Mouse (Mus musculus) splenic B cell, adult 2 months (primary cell): ENCODE results near the gene Cep95.

ENCODE experiments used
- DNase-seq: peaks from one replicate; pipeline ENCODE4 v3.0.0-alpha.2; 2011; ENCODE audit warnings: low read depth, low spot score
- H3K27me3 ChIP-seq: 2 replicates; pipeline ENCODE4 v1.6.1; 2012; ENCODE audit warnings: mild to moderate bottlenecking, low read length, moderate library complexity, mixed read lengths; ENCODE audit not compliant: control insufficient read depth, poor library complexity, insufficient read depth, severe bottlenecking
- H3K36me3 ChIP-seq: 2 replicates; pipeline ENCODE4 v1.6.1; 2012; ENCODE audit warnings: mild to moderate bottlenecking, low read length, moderate library complexity, mixed read lengths; ENCODE audit not compliant: control insufficient read depth, poor library complexity, insufficient read depth, severe bottlenecking

Cep95 gene

DNA sequence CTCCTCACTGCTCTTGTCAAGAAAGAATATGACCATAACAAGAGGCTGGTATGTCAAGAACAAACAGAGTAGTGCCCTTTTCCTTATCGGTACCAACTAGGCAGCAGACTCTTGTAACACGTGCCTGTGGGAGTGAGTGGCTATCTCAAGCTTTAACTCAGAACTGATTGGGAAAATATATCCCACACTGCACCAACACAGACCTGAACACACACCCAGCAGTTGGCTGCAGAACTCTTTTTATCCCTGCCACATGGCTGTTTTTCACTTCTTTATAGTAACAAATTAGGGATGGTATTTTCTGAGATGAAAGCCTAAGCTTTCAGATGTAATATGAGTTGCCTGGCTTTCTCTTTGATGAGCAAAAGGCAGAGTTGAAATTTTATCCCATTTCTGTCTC is 26.7 kb downstream of the Cep95 start:
- DNase-seq, result no peak
- Histone ChIP-seq H3K27me3 (no peaks in the 10 kb centered on the region), H3K36me3 (peaks cover 12% of the 10 kb centered on the region)

DNA sequence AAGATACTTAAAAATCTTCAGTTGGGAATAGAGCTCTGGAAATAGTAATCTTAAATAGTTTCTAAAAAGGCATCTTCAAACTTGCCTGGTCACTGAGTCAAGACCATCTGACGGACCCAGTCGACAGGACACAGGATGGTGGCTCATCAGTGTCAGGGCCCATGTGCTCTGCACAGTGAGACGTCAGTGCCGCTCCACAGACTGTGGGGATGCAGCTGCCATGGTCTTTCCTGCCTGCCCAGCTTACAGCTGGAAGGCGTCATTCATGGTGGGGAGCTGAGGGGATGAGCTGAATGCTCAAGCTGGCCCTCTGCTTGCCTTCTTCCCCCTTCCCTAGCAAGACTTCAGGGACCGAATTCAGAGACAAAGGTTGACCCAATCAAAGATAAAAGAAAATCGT is 27.3 kb downstream of the Cep95 start:
- DNase-seq, result no peak
- H3K36me3 ChIP-seq, result peaks cover 12% of the 10 kb centered on the region
- no peaks in the 10 kb centered on the region for H3K27me3 ChIP-seq

DNA sequence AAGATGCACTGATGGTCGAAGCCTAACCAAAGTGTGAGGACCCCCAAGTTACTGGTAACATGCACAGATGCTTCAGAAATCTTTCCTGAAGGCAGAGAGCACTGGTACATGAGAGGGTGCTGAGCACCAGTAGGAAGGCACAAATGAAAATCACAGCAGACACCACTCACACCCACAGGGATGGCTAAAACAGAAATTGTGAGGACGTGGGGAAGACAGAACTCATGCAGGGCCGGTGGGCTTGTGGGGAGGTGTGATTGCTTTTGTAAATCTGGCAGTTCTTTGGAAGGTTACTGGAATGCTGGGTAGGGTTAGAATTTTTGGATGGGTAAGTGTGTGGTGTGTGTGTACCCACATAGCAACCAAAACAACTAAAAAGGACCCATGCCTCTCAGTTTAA is 28.1 kb downstream of the Cep95 start:
- H3K36me3 ChIP-seq, result peaks cover 12% of the 10 kb centered on the region
- no peak for DNase-seq
- no peaks in the 10 kb centered on the region for H3K27me3 ChIP-seq

DNA sequence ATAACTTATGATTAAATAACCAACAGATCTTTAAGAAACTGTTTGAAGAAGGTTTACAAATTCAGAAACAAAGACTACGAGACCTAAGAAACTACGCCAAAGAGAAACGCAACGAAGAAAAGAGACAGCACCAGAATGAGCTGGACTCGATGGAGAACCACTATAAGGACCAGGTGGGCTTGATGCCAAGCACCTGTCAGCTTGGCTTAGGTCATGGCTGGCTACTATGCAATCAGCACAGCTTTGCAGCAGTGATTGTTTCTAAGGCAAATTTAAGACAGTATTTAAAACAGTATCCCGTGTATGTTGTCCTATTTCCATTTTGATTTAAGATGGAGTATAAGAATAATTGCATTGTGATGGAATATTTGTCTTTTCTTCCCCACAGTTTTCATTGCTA is 28.8 kb downstream of the Cep95 start:
- Histone ChIP-seq H3K36me3 (peaks cover 10% of the 10 kb centered on the region), H3K27me3 (no peaks in the 10 kb centered on the region)
- no peak for DNase-seq

DNA sequence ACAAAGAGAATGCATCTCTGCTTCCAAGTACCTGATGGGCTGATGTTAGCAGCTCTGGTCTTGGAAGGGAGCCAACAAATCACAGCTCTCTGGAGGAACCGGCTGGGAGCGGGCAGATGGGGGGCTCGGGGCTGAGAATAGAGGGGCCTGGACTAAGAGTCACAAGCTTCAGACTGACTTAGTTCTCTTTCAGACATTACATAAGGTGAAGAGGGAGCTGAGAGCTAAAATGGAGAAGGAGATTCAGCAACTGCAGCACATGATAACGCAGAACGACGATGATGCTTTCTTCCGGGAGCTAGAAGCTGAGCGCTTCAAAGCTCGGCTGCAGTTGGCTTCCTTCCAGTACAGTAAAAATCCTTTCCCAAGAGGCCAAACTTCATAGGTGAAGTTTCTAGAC is 29.3 kb downstream of the Cep95 start:
- H3K36me3 ChIP-seq, result peaks cover 10% of the 10 kb centered on the region
- no peak for DNase-seq
- no peaks in the 10 kb centered on the region for H3K27me3 ChIP-seq

DNA sequence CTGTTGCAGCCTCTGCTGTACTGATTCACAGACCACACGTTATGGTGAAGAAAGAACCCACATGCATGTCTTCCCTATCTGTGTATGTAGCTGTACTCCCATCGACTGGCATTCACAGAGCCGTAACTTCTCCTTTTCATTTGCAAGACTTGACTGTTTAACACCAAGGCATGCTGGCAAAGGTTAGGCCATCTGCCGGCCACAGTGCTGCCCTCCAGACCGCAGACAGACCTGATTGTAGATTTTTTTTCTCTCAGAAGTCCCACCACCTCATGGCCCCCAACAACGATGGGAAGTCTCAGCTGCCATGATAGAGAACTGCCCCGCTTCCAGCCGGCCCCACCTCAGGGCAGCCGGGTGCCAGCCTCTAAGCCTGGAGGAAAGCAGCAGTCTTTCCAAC is 30.5 kb downstream of the Cep95 start:
- no peaks in the 10 kb centered on the region for H3K27me3 ChIP-seq

DNA sequence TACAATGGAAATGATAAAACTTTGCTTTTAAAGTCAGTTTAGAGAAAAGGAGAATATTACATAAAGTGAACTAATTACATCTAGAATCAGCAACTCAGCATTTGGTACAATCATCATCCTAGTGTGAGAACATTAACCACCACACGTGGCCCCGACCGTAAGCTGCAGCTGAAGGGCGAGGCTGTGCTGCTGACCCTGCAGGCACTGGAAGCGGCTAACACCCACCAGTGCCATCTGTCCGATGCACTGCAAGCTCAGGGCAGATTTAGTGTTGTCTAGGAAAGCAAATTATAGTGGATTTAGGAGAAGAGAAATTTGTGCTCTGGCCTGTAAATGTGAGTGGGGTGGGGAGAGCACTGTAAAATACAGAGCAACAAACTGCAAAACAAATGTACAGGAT is 31.2 kb downstream of the Cep95 start:
- Histone ChIP-seq H3K36me3 (peaks cover 8% of the 10 kb centered on the region), H3K27me3 (no peaks in the 10 kb centered on the region)
- DNase-seq, result no peak

More for the DNA sequence above, 30.5 kb downstream of the Cep95 start:
- peaks cover 9% of the 10 kb centered on the region for H3K36me3 ChIP-seq
- peak; percentile 3 for DNase-seq

DNA sequence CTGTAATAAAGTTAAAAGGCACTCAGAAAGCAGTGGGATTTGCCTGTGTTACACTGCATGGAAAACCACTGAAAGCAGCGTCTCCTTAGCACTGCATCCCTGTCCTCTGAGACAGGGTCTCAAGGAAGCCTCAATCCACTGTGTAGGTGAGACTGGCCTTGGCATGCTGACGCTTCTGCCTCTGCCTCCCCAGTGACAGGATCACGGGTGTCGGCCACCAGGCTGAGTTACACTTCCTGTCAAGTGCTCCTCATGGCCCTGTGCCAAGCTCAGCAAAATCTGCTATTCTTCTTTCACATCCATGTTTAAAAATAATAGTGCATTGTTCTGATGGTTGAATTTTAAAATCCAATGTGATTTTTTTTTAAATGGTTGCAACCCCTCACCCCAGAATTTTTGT is 31.9 kb downstream of the Cep95 start:
- peaks cover 10% of the 10 kb centered on the region for H3K36me3 ChIP-seq
- no peaks in the 10 kb centered on the region for H3K27me3 ChIP-seq
- DNase-seq, result peak; percentile 48

DNA sequence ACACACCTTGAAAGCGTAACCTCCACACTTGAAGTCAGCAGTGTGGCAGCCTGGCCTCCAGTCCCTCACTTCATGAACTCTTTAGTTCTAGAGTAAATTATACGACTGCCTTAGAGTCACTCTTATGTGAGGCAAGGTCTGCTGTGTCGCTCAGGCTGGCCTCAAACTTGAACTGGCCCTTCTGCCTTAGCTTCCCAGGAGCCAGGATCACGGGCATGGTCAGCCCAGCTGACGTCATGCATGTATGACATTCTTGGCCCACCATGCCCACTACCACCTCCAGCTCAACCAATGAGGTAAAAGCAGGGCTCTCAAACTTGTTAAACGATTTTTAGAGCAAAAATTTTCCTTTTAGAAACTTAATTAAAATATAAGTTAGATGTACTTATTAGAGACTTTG is 32.3 kb downstream of the Cep95 start:
- no peak for DNase-seq
- Histone ChIP-seq H3K27me3 (no peaks in the 10 kb centered on the region), H3K36me3 (peaks cover 11% of the 10 kb centered on the region)

DNA sequence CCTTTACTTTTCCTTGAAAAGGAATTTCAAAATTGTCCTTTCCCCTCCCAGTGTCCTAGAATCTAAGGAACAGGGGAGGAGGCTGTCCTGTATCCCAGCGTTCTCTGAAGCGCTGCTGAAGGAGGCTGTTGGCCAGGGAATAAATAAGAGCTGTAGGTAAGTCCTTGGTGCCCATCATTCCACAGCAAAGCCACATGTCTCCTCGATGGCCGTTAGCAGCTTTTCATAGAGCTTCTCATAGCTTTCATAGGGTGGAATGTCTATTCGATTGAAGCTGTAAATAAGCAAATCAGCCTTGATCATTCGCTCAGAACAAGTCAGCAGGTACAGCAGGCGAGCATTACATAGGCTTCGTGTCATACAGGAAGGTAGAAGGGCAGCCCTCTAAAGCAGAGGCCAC is 33.4 kb downstream of the Cep95 start:
- Histone ChIP-seq H3K27me3 (no peaks in the 10 kb centered on the region), H3K36me3 (peaks cover 8% of the 10 kb centered on the region; the same call in 1 of the 2 replicates)
- DNase-seq, result no peak

DNA sequence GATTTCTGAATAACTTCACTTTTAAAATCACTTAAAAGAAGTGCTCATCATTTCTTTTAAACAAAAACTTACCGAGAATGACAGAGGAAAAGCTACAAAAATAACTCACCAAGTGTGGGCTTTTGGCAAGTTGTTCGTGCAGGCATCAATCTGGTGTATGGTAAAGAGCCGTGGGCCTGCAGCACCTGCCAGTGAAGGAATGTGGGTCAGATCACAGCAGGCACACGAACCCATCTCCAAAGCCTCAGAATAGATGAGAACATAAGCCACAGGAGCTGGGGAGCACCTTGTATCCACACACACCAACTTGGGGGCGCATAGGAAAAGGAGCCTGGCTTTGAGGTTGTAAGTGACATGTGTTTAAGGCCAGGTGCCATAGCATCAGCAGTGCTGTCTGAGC is 33.9 kb downstream of the Cep95 start:
- Histone ChIP-seq H3K36me3 (peaks cover 8% of the 10 kb centered on the region; the same call in 1 of the 2 replicates), H3K27me3 (no peaks in the 10 kb centered on the region)
- no peak for DNase-seq

DNA sequence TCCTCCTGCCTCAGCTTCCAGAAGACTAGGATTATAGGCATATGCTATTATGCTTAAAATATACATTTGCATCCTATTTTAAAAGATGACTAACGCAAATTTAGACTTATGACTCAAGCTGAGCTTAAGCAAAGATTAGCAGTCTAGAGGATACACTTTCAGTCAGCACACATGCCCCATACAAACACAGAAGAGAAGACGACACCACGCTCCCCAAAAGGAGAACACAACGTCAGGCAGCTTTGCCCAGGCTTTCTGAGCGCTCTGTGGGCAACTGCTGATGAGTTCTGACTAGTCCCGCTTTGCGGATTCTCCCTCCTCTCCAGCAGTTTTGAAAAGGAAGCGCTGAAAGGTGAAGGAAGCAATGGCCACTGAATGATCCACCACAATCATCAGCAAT is 34.7 kb downstream of the Cep95 start:
- DNase-seq, result no peak
- Histone ChIP-seq H3K27me3 (no peaks in the 10 kb centered on the region), H3K36me3 (peaks cover 11% of the 10 kb centered on the region)

DNA sequence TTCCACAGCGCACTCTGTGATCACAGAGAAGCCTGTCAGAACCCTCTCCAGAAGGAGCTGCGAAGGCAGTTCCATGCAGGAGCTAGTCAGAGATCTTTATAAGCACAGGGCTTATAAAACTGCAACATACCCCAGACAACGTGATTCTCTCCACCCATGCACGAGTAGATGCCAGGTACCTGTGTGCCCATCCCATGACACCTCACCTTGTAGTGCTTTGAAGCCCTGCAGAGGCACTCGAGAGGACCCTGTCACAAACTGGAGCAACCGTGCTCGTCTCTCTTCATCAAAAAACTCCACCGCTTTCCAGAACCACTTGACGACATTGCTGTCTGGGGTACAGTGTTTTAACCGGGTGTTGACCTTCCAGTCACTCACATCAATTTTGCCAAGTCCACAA is 35.4 kb downstream of the Cep95 start:
- H3K27me3 ChIP-seq, result no peaks in the 10 kb centered on the region
- H3K36me3 ChIP-seq, result peaks cover 11% of the 10 kb centered on the region
- DNase-seq, result no peak

DNA sequence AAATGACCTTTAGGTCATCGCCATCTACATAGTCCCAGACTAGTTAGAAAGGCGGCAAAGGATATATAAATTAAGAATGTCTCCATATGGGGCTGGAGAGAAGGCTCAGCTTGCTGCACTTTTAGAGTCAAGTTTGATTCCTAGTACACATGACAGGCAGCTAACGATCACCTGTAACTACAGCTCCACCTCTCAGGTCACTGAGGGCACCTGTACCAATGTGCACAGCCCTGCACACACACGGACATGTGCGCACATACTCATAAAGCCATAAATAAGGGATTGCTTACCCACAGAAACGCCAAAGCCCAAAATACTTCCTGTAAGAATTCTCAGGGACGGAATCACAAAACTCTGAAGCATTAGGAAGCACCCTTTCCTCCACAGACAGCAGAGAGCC is 39.0 kb downstream of the Cep95 start:
- no peak for DNase-seq
- no peaks in the 10 kb centered on the region for H3K27me3 ChIP-seq
- peaks cover 12% of the 10 kb centered on the region for H3K36me3 ChIP-seq

DNA sequence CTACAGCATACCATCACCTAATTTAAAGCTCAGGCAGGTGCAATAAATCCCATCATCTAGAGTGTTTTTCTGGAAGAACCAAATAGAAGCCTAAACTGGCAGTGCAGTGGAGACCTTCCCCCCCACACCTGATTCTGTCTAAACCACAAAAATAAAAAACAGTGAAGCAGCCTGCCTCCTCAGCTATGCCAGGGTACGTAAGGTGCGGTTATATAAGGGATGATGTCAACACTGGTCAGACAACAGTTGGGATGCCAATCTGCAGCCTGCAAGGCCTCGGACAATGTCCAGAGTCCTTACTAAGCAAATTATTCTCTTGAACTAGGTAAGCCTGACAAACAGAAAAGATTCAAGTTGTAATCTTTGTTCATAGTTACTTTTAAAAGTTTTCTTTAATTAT is 53.0 kb downstream of the Cep95 start:
- Histone ChIP-seq H3K36me3 (peaks cover 12% of the 10 kb centered on the region; the same call in 1 of the 2 replicates), H3K27me3 (no peaks in the 10 kb centered on the region)
- DNase-seq, result no peak

DNA sequence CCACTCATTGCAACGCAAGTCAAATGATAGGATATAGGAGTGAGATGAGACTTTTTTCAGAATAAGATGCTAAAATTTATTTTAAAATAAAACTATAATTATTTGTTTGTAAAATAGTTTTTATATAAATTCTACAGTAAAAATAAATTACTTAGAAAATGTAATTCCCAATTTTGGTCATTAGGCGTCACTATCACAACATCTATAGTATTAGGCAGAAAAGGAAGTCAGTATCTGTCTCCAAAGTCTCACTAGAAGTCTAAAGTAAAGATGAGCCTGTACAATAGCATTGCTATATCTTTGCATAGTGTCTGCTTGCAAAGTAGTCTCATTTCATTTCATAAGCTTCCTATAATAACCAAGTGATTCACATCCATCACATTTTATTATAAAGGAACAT is 62.4 kb downstream of the Cep95 start:
- Histone ChIP-seq H3K36me3 (peaks cover 12% of the 10 kb centered on the region), H3K27me3 (no peaks in the 10 kb centered on the region)
- DNase-seq, result peak; percentile 72
